ENCODE assay signal across 21 mouse cellular contexts in the genomic region with DNA sequence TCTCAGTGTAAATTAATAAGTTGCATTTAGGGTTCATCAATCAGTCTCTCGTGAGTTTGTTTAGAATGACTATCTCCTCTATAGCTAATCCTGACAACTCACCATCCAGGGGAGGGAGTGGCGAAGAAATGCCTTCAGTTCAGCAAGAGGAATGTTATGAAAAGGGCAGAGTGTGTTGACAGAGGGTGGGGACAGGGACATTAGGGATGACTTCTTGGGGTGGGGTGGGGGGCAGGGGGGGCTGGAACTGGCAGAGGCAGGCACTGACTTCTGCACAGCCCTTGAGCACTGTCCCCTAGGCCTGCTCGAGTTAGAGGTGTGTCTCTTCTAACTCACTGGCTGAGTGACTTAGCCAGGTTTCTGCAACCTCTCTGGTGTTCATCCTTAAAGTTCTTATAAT. TPM values are rescaled to one million over a fixed set of nuclear protein-coding genes. Genes with fewer than 3 reads are reported as not detected.
"Had no signal": no experiment of that assay in that cellular context is flagged by ENCODE, and none has a peak within 500 bp of the region (broad histone marks: within the 10 kb centered on the region; RNA-seq: fewer than 3 reads in every experiment).

No protein-coding gene starts in this region.

- H3K36me3 ChIP-seq: limb, embryonic 10.5 days; limb, embryonic 13.5 days; liver, embryonic 13.5 days; midbrain, embryonic 12.5 days; midbrain, embryonic 15.5 days; neural tube, embryonic 12.5 days had no signal

- H3K4me3 ChIP-seq: layer of hippocampus, adult 2 months; limb, embryonic 10.5 days; limb, embryonic 13.5 days; liver, embryonic 13.5 days; midbrain, embryonic 12.5 days; midbrain, embryonic 15.5 days; neural tube, embryonic 12.5 days had no signal

- ATAC-seq: lung, postnatal 0 days; midbrain, embryonic 15.5 days had no signal

- H3K4me1 ChIP-seq: limb, embryonic 13.5 days; liver, embryonic 13.5 days; midbrain, embryonic 12.5 days; midbrain, embryonic 15.5 days; neural tube, embryonic 12.5 days had no signal

- DNase-seq: kidney, adult 2 months; kidney, postnatal 25 days; layer of hippocampus, adult 9-11 months; liver; liver, embryonic 13.5 days; lung, embryonic 14.5 days; retina, postnatal 1 day; right cerebral cortex, postnatal 25 days; thymus, postnatal 25 days had no signal

- H3K4me2 ChIP-seq: limb, embryonic 13.5 days; liver, embryonic 13.5 days; lung, embryonic 14.5 days; midbrain, embryonic 12.5 days; midbrain, embryonic 15.5 days; neural tube, embryonic 12.5 days had no signal

- H3K9ac ChIP-seq: limb, embryonic 13.5 days; liver, embryonic 13.5 days; lung, embryonic 14.5 days; midbrain, embryonic 12.5 days; midbrain, embryonic 15.5 days; neural tube, embryonic 12.5 days had no signal

- H3K27me3 ChIP-seq: limb, embryonic 13.5 days; midbrain, embryonic 12.5 days; midbrain, embryonic 15.5 days; neural tube, embryonic 12.5 days had no signal

- H3K9me3 ChIP-seq: limb, embryonic 10.5 days; liver, embryonic 13.5 days; midbrain, embryonic 15.5 days; neural tube, embryonic 12.5 days had no signal

- H3K27ac ChIP-seq: kidney, postnatal 0 days; layer of hippocampus, adult 2 months; limb, embryonic 10.5 days; limb, embryonic 13.5 days; liver, embryonic 13.5 days; macrophage; midbrain, embryonic 12.5 days; midbrain, embryonic 15.5 days; neural tube, embryonic 12.5 days had no signal

RNA-seq across cellular contexts. Expression of gene Rtn4rl2, which starts 31.7 kb away (rescaled TPM):
- total RNA-seq: megakaryocyte, adult 5-6 weeks; neutrophil, adult 5-6 weeks had no signal
- polyA plus RNA-seq: liver, embryonic 13.5 days; liver, embryonic 16.5 days; macrophage had no signal
